Mouse (Mus musculus): ENCODE measurements around the gene Ehhadh. TPM values are rescaled to one million over a fixed set of nuclear protein-coding genes. Genes with fewer than 3 reads are reported as not detected.

The Ehhadh gene
- polyA plus RNA-seq, 1 experiment: 4.3 TPM

DNA sequence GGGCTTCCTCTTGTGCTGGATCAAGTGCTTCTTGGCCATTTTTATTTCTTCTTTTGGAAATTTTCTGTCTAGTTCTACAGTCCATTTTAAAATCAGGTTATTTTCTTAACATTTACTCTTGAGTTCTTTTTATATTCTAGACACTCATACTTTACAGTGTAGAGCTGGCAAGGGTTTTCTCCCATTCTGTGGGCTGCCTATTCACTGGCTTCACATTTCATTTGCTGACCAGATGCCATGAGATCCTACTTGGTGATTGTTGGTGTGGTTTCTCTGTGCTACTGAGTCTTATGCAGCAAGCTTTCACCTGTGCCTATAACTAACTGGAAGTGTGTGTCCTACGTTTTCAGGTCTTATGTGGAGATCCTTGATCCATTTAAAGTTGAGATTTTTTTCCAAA, 29.2 kb downstream of the Ehhadh start:
- Histone ChIP-seq H3K4me1 (ENCODE audit: control insufficient read depth, insufficient read depth, low read length) (no peaks in the 10 kb centered on the region), H3K4me3 (replicated peaks; ENCODE audit: extremely low read depth, low read depth, low read length) (no peak overlapping the region)
- no peak for DNase-seq
- no peak for TF ChIP-seq POLR2A (IDR thresholded peaks at IDR 0.05; ENCODE audit: borderline replicate concordance, extremely low read depth, low read depth, low read length)
- 78% methylated on average over 1 of the region's 1 CpGs for WGBS

DNA sequence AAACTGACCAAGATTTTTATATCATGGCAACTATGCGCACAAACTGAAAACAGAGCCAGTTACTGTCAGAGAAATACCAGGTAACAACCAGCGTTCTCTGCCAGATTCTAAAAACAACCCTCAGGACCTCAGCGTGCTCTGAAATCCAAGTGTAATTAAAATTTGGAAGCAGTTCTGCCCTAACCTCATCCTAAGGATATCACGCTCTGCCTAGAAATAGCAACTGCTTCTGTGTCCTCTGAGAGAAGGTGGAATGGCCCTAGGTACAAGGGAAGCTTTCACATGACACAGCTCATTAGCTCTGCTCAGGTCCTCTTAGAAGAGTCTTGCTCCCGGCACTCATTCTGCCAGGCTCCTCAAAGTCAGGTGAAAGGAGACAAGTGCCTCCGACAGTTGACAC, 44.2 kb downstream of the Ehhadh start:
- no peak for TF ChIP-seq CTCF (IDR thresholded peaks at IDR 0.05; ENCODE audit: insufficient read depth, low read length)
- no peak for TF ChIP-seq POLR2A (IDR thresholded peaks at IDR 0.05; ENCODE audit: borderline replicate concordance, extremely low read depth, low read depth, low read length)
- Histone ChIP-seq H3K4me1 (ENCODE audit: control insufficient read depth, insufficient read depth, low read length) (no peaks in the 10 kb centered on the region), H3K4me3 (replicated peaks; ENCODE audit: extremely low read depth, low read depth, low read length) (no peak overlapping the region)
- DNase-seq: no peak
- WGBS: 88% methylated on average over 6 of the region's 6 CpGs

DNA sequence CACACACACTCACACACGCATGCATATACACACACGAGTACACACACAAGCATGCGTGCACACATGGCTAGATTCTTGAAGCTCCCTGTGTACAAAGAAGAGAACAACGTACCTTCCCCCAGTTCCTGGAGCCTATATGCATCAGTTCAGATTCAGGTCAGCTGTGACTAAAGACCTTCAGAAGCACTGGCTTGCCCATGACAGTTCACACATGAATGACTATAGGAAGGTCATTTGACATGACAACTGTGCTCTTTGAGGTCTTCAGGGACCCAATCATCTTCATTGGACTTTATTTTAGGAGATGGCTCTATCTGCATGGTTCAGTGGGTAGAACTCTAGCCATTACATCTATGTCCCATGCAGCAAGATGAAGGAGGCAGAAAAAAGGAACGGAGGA, 44.7 kb downstream of the Ehhadh start:
- 95% methylated on average over 5 of the region's 5 CpGs for WGBS
- TF ChIP-seq CTCF (IDR thresholded peaks at IDR 0.05; ENCODE audit: insufficient read depth, low read length) (no peak), POLR2A (IDR thresholded peaks at IDR 0.05; ENCODE audit: borderline replicate concordance, extremely low read depth, low read depth, low read length) (no peak)

GRCm38 (mm10) chr16:21742191-21742870, 45.3 kb downstream of the Ehhadh start:
- no peaks in the 10 kb centered on the region for H3K4me1 ChIP-seq (ENCODE audit: control insufficient read depth, insufficient read depth, low read length)
- H3K4me3 ChIP-seq (replicated peaks; ENCODE audit: extremely low read depth, low read depth, low read length): no peak overlapping the region
- 80% methylated on average over 5 of the region's 5 CpGs for WGBS
- no peak for DNase-seq
- TF ChIP-seq CTCF (IDR thresholded peaks at IDR 0.05; ENCODE audit: insufficient read depth, low read length): no peak
- TF ChIP-seq POLR2A (IDR thresholded peaks at IDR 0.05; ENCODE audit: borderline replicate concordance, extremely low read depth, low read depth, low read length): no peak

More for the DNA sequence above, 44.7 kb downstream of the Ehhadh start:
- Histone ChIP-seq H3K4me3 (replicated peaks; ENCODE audit: extremely low read depth, low read depth, low read length) (no peak overlapping the region), H3K4me1 (ENCODE audit: control insufficient read depth, insufficient read depth, low read length) (no peaks in the 10 kb centered on the region)
- no peak for DNase-seq

- no peak for DNase-seq
- Histone ChIP-seq H3K4me3 (replicated peaks; ENCODE audit: extremely low read depth, low read depth, low read length) (no peak overlapping the region), H3K4me1 (ENCODE audit: control insufficient read depth, insufficient read depth, low read length) (no peaks in the 10 kb centered on the region)
- 76% methylated on average over 3 of the region's 3 CpGs for WGBS
- TF ChIP-seq CTCF (IDR thresholded peaks at IDR 0.05; ENCODE audit: insufficient read depth, low read length): no peak
- TF ChIP-seq POLR2A (IDR thresholded peaks at IDR 0.05; ENCODE audit: borderline replicate concordance, extremely low read depth, low read depth, low read length): no peak
These were observed 46.1 kb downstream of the Ehhadh start for GRCm38 (mm10) chr16:21741542-21741941.

- no peaks in the 10 kb centered on the region for H3K4me1 ChIP-seq (ENCODE audit: control insufficient read depth, insufficient read depth, low read length)
These were observed 52.0 kb downstream of the Ehhadh start for GRCm38 (mm10) chr16:21735638-21736037.

GRCm38 (mm10) chr16:21727897-21728364, 59.7 kb downstream of the Ehhadh start:
- peak; percentile 65 for DNase-seq

More at GRCm38 (mm10) chr16:21735638-21736037, 52.0 kb downstream of the Ehhadh start:
- TF ChIP-seq CTCF (IDR thresholded peaks at IDR 0.05; ENCODE audit: insufficient read depth, low read length) (no peak), POLR2A (IDR thresholded peaks at IDR 0.05; ENCODE audit: borderline replicate concordance, extremely low read depth, low read depth, low read length) (no peak)
- no peak overlapping the region for H3K4me3 ChIP-seq (replicated peaks; ENCODE audit: extremely low read depth, low read depth, low read length)
- DNase-seq: no peak
- WGBS: 100% methylated on average over 1 of the region's 1 CpGs

DNA sequence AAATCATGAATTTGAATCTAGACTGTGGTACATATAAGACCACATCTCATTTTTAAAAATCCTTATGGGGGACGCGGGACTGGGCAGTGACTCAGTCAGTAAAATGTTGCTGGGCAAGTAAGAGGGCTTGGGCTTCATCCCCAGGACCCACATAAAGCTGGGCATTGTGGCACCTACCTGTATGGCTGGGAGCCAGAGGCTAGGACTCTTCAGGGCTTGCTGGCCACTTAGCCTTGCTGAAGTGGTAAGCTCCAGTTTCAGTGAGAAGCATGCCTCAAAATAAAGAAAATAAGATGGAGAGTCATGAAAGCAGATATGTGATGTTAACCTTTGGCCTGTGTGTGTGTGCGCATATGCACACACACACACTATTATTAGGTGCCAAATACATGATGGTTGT, 60.2 kb downstream of the Ehhadh start:
- peak; percentile 17 for DNase-seq
- no peak overlapping the region for H3K4me3 ChIP-seq (replicated peaks; ENCODE audit: extremely low read depth, low read depth, low read length)
- WGBS: 72% methylated on average over 3 of the region's 3 CpGs
- TF ChIP-seq CTCF (IDR thresholded peaks at IDR 0.05; ENCODE audit: insufficient read depth, low read length) (no peak), POLR2A (IDR thresholded peaks at IDR 0.05; ENCODE audit: borderline replicate concordance, extremely low read depth, low read depth, low read length) (no peak)
- H3K4me1 ChIP-seq (ENCODE audit: control insufficient read depth, insufficient read depth, low read length): no peaks in the 10 kb centered on the region

More at GRCm38 (mm10) chr16:21727897-21728364, 59.7 kb downstream of the Ehhadh start:
- H3K4me3 ChIP-seq (replicated peaks; ENCODE audit: extremely low read depth, low read depth, low read length): peak overlapping the region; percentile 81
- 33% methylated on average over 10 of the region's 10 CpGs for WGBS
- TF ChIP-seq POLR2A (IDR thresholded peaks at IDR 0.05; ENCODE audit: borderline replicate concordance, extremely low read depth, low read depth, low read length): no peak
- TF ChIP-seq CTCF (IDR thresholded peaks at IDR 0.05; ENCODE audit: insufficient read depth, low read length): peak; percentile 28; the same call in 1 of the 2 replicates
- no peaks in the 10 kb centered on the region for H3K4me1 ChIP-seq (ENCODE audit: control insufficient read depth, insufficient read depth, low read length)

DNA sequence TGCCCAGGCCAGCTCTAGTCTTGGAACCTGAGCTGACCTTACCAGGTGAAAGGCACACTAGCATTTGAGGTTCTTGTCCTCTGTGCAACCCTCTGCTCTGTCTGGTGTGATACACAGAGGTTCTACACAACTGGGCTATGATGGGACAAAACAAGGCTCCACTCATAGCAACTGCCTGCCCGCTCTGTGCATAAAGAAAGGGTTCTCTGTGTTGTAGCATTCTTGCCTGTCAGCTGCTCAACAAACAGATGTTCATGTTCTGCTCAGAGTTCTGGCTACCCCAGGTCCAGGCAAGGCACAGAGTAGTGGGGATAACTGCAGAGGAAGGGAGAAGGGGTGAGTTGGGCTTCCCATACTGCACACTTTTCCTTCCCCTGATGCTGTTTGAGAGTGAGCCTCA, 63.3 kb downstream of the Ehhadh start:
- no peak overlapping the region for H3K4me3 ChIP-seq (replicated peaks; ENCODE audit: extremely low read depth, low read depth, low read length)
- WGBS: 97% methylated on average over 1 of the region's 1 CpGs
- DNase-seq: no peak
- no peak for TF ChIP-seq CTCF (IDR thresholded peaks at IDR 0.05; ENCODE audit: insufficient read depth, low read length)
- no peak for TF ChIP-seq POLR2A (IDR thresholded peaks at IDR 0.05; ENCODE audit: borderline replicate concordance, extremely low read depth, low read depth, low read length)
- H3K4me1 ChIP-seq (ENCODE audit: control insufficient read depth, insufficient read depth, low read length): no peaks in the 10 kb centered on the region

- no peak for TF ChIP-seq POLR2A (IDR thresholded peaks at IDR 0.05; ENCODE audit: borderline replicate concordance, extremely low read depth, low read depth, low read length)
- no peak for TF ChIP-seq CTCF (IDR thresholded peaks at IDR 0.05; ENCODE audit: insufficient read depth, low read length)
- DNase-seq: peak; percentile 29
- no peaks in the 10 kb centered on the region for H3K4me1 ChIP-seq (ENCODE audit: control insufficient read depth, insufficient read depth, low read length)
- H3K4me3 ChIP-seq (replicated peaks; ENCODE audit: extremely low read depth, low read depth, low read length): no peak overlapping the region
- 79% methylated on average over 7 of the region's 7 CpGs for WGBS
These were observed 67.8 kb downstream of the Ehhadh start for GRCm38 (mm10) chr16:21719770-21720169.

Measured in lung, adult 2 months (tissue).